Mouse (Mus musculus): ENCODE measurements around the gene Add1. TPM values are rescaled to one million over a fixed set of nuclear protein-coding genes. Genes with fewer than 3 reads are reported as not detected.

Gene Add1
- total RNA-seq (2021) = 100 to 1,000 TPM; 415 to 423 TPM

GRCm38 (mm10) chr5:34573268-34574221 is at the start of gene Add1:
TSS of gene Add1 (plus strand) at chr5:34573664.
- peak; percentile 97 to 98 for DNase-seq (ENCODE audit: low spot score in 2 of 2)
- intact Hi-C loops (cut with DNase I) = loop anchor here (1.0 to 2.0 kb wide), 2 partner anchors 55 to 63 kb away; no protein-coding TSS in a partner anchor

GRCm38 (mm10) chr5:34523958-34524485 is 49.4 kb upstream of the Add1 start:
- no peak for DNase-seq (ENCODE audit: low spot score in 2 of 2)
- intact Hi-C loops (cut with DNase I) = no loop called here

GRCm38 (mm10) chr5:34524511-34524910 is 49.0 kb upstream of the Add1 start:
- intact Hi-C loops (cut with DNase I) = no loop called here
- DNase-seq (ENCODE audit: low spot score in 2 of 2) = no peak

- peak; percentile 78 to 83 for DNase-seq (ENCODE audit: low spot score in 2 of 2)
- intact Hi-C loops (cut with DNase I) = no loop called here
These were observed 47.6 kb upstream of the Add1 start, which contains the start of gene Sh3bp2 for GRCm38 (mm10) chr5:34525663-34526476. TSS of gene Sh3bp2 (plus strand) at chr5:34525838.

- DNase-seq (ENCODE audit: low spot score in 2 of 2) = no peak
- intact Hi-C loops (cut with DNase I) = no loop called here
These were observed 47.0 kb upstream of the Add1 start for GRCm38 (mm10) chr5:34526477-34526775.

GRCm38 (mm10) chr5:34527352-34527751 is 46.1 kb upstream of the Add1 start:
- no peak for DNase-seq (ENCODE audit: low spot score in 2 of 2)
- intact Hi-C loops (cut with DNase I) = no loop called here

GRCm38 (mm10) chr5:34528724-34529123 is 44.7 kb upstream of the Add1 start:
- no peak for DNase-seq (ENCODE audit: low spot score in 2 of 2)
- intact Hi-C loops (cut with DNase I) = no loop called here

GRCm38 (mm10) chr5:34530116-34530515 is 43.3 kb upstream of the Add1 start:
- intact Hi-C loops (cut with DNase I) = no loop called here
- no peak for DNase-seq (ENCODE audit: low spot score in 2 of 2)

GRCm38 (mm10) chr5:34530687-34531086 is 42.8 kb upstream of the Add1 start:
- intact Hi-C loops (cut with DNase I) = no loop called here
- DNase-seq (ENCODE audit: low spot score in 2 of 2) = no peak

GRCm38 (mm10) chr5:34533066-34533465 is 40.4 kb upstream of the Add1 start:
- no peak for DNase-seq (ENCODE audit: low spot score in 2 of 2)
- intact Hi-C loops (cut with DNase I) = no loop called here

- intact Hi-C loops (cut with DNase I) = no loop called here
These were observed 39.6 kb upstream of the Add1 start for GRCm38 (mm10) chr5:34533820-34534219.

GRCm38 (mm10) chr5:34534776-34535581 is 38.5 kb upstream of the Add1 start:
- no peak for DNase-seq (ENCODE audit: low spot score in 2 of 2)
- intact Hi-C loops (cut with DNase I) = no loop called here

More at GRCm38 (mm10) chr5:34533820-34534219, 39.6 kb upstream of the Add1 start:
- DNase-seq (ENCODE audit: low spot score in 2 of 2) = peak in 1 of 2 experiments; percentile 54

- intact Hi-C loops (cut with DNase I) = no loop called here
- no peak for DNase-seq (ENCODE audit: low spot score in 2 of 2)
These were observed 37.6 kb upstream of the Add1 start for GRCm38 (mm10) chr5:34535831-34536230.

- DNase-seq (ENCODE audit: low spot score in 2 of 2) = no peak
- intact Hi-C loops (cut with DNase I) = no loop called here
These were observed 35.4 kb upstream of the Add1 start for GRCm38 (mm10) chr5:34538079-34538478.

- intact Hi-C loops (cut with DNase I) = no loop called here
- DNase-seq (ENCODE audit: low spot score in 2 of 2) = no peak
These were observed 34.9 kb upstream of the Add1 start for GRCm38 (mm10) chr5:34538527-34538926.

GRCm38 (mm10) chr5:34539121-34539520 is 34.3 kb upstream of the Add1 start:
- intact Hi-C loops (cut with DNase I) = no loop called here
- DNase-seq (ENCODE audit: low spot score in 2 of 2) = no peak

GRCm38 (mm10) chr5:34542166-34542565 is 31.3 kb upstream of the Add1 start:
- intact Hi-C loops (cut with DNase I) = no loop called here
- DNase-seq (ENCODE audit: low spot score in 2 of 2) = no peak

GRCm38 (mm10) chr5:34543114-34543513 is 30.4 kb upstream of the Add1 start:
- intact Hi-C loops (cut with DNase I) = no loop called here
- DNase-seq (ENCODE audit: low spot score in 2 of 2) = no peak

GRCm38 (mm10) chr5:34547410-34547809 is 26.1 kb upstream of the Add1 start:
- DNase-seq (ENCODE audit: low spot score in 2 of 2) = no peak
- intact Hi-C loops (cut with DNase I) = no loop called here

- DNase-seq (ENCODE audit: low spot score in 2 of 2) = no peak
- intact Hi-C loops (cut with DNase I) = no loop called here
These were observed 24.4 kb upstream of the Add1 start for GRCm38 (mm10) chr5:34549135-34549482.
